Mouse (Mus musculus): Measurements from ENCODE around the gene Dgkb. TPM values are rescaled to one million over a fixed set of nuclear protein-coding genes. Genes with fewer than 3 reads are reported as not detected.

The Dgkb gene
- polyA plus RNA-seq, 1 experiment, result 0.23 TPM

DNA sequence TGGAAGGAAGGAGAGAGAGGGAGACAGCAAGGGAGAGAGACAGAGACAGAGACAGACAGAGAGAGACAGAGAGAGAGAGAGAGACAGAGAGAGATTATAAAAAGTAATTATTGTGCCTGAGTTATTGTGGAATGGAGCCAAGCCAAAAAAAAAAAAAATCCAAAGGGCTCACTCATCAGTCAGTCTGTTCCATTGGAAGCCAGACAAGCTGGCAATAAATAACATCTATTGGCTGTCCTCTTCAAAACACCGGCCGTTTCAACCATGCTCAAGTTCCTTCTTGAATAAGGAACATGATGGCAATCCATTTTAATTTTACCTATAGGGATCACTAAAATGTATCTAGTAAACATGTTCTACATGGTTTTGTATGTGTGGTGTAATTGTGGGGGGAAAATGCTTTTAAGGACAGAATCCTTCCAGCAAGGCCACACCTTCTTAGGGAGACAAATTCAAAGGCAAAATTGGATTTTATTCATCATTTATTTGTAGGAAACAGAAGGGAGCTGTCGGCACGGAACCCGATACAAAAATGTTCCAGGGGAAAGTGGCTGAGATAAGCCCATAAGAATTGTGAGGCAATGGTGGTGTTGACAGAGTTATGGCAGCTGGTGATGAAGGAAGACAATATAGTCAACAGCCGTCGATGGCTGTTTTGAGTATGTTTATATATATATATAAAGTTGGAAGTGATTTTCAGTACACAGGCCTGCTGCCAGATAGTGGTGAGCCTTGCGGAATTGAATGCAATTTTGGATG, 3.7 kb downstream of the Dgkb start:
- TF ChIP-seq POLR2A (IDR thresholded peaks at IDR 0.05; ENCODE audit: low read depth, low read length) (no peak), CTCF (IDR thresholded peaks at IDR 0.05; ENCODE audit: extremely low read depth, insufficient read depth, insufficient read length, insufficient replicate concordance) (no peak)
- no peak overlapping the region for H3K4me3 ChIP-seq (ENCODE audit: extremely low read depth, insufficient read depth, insufficient read length)
- H3K36me3 ChIP-seq (ENCODE audit: control insufficient read depth, insufficient read depth, low read length), result no peaks in the 10 kb centered on the region
- H3K4me1 ChIP-seq (ENCODE audit: control insufficient read depth, insufficient read depth, insufficient read length), result no peaks in the 10 kb centered on the region
- H3K27me3 ChIP-seq (ENCODE audit: control insufficient read depth, insufficient read depth, low read length), result no peaks in the 10 kb centered on the region
- WGBS, result 83% methylated on average over 8 of the region's 8 CpGs
- no peak for DNase-seq (ENCODE audit: low read depth in 1 of 2, low spot score in 2 of 2)
- H3K27ac ChIP-seq (ENCODE audit: insufficient read depth, low read length), result no peak overlapping the region

GRCm38 (mm10) chr12:37880042-37881017, 62.8 kb downstream of the Dgkb start:
- Histone ChIP-seq H3K4me3 (ENCODE audit: extremely low read depth, insufficient read depth, insufficient read length) (no peak overlapping the region), H3K27me3 (ENCODE audit: control insufficient read depth, insufficient read depth, low read length) (no peaks in the 10 kb centered on the region), H3K36me3 (ENCODE audit: control insufficient read depth, insufficient read depth, low read length) (no peaks in the 10 kb centered on the region), H3K4me1 (ENCODE audit: control insufficient read depth, insufficient read depth, insufficient read length) (no peaks in the 10 kb centered on the region), H3K27ac (ENCODE audit: insufficient read depth, low read length) (no peak overlapping the region)
- no peak for DNase-seq (ENCODE audit: low read depth in 1 of 2, low spot score in 2 of 2)
- no peak for TF ChIP-seq POLR2A (IDR thresholded peaks at IDR 0.05; ENCODE audit: low read depth, low read length)
- TF ChIP-seq CTCF (IDR thresholded peaks at IDR 0.05; ENCODE audit: extremely low read depth, insufficient read depth, insufficient read length, insufficient replicate concordance), result no peak
- WGBS, result 7% methylated on average over 26 of the region's 26 CpGs

DNA sequence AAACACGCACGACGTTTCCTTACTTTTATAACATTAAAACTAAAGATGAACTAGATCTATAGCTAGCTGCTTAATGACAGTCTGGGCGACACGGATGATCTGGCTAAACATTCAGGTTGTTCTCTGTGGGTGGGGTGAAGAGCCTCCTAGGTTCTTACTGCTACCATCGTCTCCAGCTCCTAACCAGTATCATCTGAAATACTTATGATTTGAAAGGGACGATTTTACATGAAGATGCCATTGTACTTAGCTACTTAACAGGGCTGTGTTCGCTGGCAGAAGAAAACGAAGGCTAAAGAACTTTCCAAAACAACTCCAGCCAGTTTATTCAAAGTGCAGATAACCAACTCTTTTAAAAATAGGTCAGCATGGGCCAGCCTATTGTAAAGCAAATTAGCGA, 63.9 kb downstream of the Dgkb start:
- WGBS, result 11% methylated on average over 10 of the region's 10 CpGs
- no peak overlapping the region for H3K4me3 ChIP-seq (ENCODE audit: extremely low read depth, insufficient read depth, insufficient read length)

GRCm38 (mm10) chr12:37882796-37883195, 65.3 kb downstream of the Dgkb start:
- TF ChIP-seq POLR2A (IDR thresholded peaks at IDR 0.05; ENCODE audit: low read depth, low read length), result no peak
- H3K4me3 ChIP-seq (ENCODE audit: extremely low read depth, insufficient read depth, insufficient read length), result no peak overlapping the region
- no peaks in the 10 kb centered on the region for H3K4me1 ChIP-seq (ENCODE audit: control insufficient read depth, insufficient read depth, insufficient read length)
- H3K27me3 ChIP-seq (ENCODE audit: control insufficient read depth, insufficient read depth, low read length), result no peaks in the 10 kb centered on the region
- no peaks in the 10 kb centered on the region for H3K36me3 ChIP-seq (ENCODE audit: control insufficient read depth, insufficient read depth, low read length)
- H3K27ac ChIP-seq (ENCODE audit: insufficient read depth, low read length), result no peak overlapping the region
- no peak for DNase-seq (ENCODE audit: low read depth in 1 of 2, low spot score in 2 of 2)
- WGBS, result 84% methylated on average over 1 of the region's 1 CpGs

More for the DNA sequence above, 63.9 kb downstream of the Dgkb start:
- no peak overlapping the region for H3K27ac ChIP-seq (ENCODE audit: insufficient read depth, low read length)
- TF ChIP-seq POLR2A (IDR thresholded peaks at IDR 0.05; ENCODE audit: low read depth, low read length) (no peak), CTCF (IDR thresholded peaks at IDR 0.05; ENCODE audit: extremely low read depth, insufficient read depth, insufficient read length, insufficient replicate concordance) (no peak)
- no peak for DNase-seq (ENCODE audit: low read depth in 1 of 2, low spot score in 2 of 2)
- H3K36me3 ChIP-seq (ENCODE audit: control insufficient read depth, insufficient read depth, low read length), result no peaks in the 10 kb centered on the region
- H3K4me1 ChIP-seq (ENCODE audit: control insufficient read depth, insufficient read depth, insufficient read length), result no peaks in the 10 kb centered on the region
- H3K27me3 ChIP-seq (ENCODE audit: control insufficient read depth, insufficient read depth, low read length), result no peaks in the 10 kb centered on the region

GRCm38 (mm10) chr12:37883781-37884180, 66.3 kb downstream of the Dgkb start:
- Histone ChIP-seq H3K4me1 (ENCODE audit: control insufficient read depth, insufficient read depth, insufficient read length) (no peaks in the 10 kb centered on the region), H3K27ac (ENCODE audit: insufficient read depth, low read length) (no peak overlapping the region), H3K36me3 (ENCODE audit: control insufficient read depth, insufficient read depth, low read length) (no peaks in the 10 kb centered on the region), H3K27me3 (ENCODE audit: control insufficient read depth, insufficient read depth, low read length) (no peaks in the 10 kb centered on the region), H3K4me3 (ENCODE audit: extremely low read depth, insufficient read depth, insufficient read length) (no peak overlapping the region)
- no peak for DNase-seq (ENCODE audit: low read depth in 1 of 2, low spot score in 2 of 2)
- TF ChIP-seq POLR2A (IDR thresholded peaks at IDR 0.05; ENCODE audit: low read depth, low read length) (no peak), CTCF (IDR thresholded peaks at IDR 0.05; ENCODE audit: extremely low read depth, insufficient read depth, insufficient read length, insufficient replicate concordance) (no peak)
- 82% methylated on average over 4 of the region's 4 CpGs for WGBS

GRCm38 (mm10) chr12:37888591-37888990, 71.1 kb downstream of the Dgkb start:
- no peak overlapping the region for H3K27ac ChIP-seq (ENCODE audit: insufficient read depth, low read length)
- no peaks in the 10 kb centered on the region for H3K4me1 ChIP-seq (ENCODE audit: control insufficient read depth, insufficient read depth, insufficient read length)
- TF ChIP-seq CTCF (IDR thresholded peaks at IDR 0.05; ENCODE audit: extremely low read depth, insufficient read depth, insufficient read length, insufficient replicate concordance), result no peak
- TF ChIP-seq POLR2A (IDR thresholded peaks at IDR 0.05; ENCODE audit: low read depth, low read length), result no peak
- H3K4me3 ChIP-seq (ENCODE audit: extremely low read depth, insufficient read depth, insufficient read length), result no peak overlapping the region
- no peak for DNase-seq (ENCODE audit: low read depth in 1 of 2, low spot score in 2 of 2)
- no peaks in the 10 kb centered on the region for H3K27me3 ChIP-seq (ENCODE audit: control insufficient read depth, insufficient read depth, low read length)
- no peaks in the 10 kb centered on the region for H3K36me3 ChIP-seq (ENCODE audit: control insufficient read depth, insufficient read depth, low read length)

Measured in spleen, adult 2 months (tissue).